Mouse (Mus musculus) thymus, adult 2 months (tissue): ENCODE data around the gene Ier5l. TPM values are rescaled to one million over a fixed set of nuclear protein-coding genes. Genes with fewer than 3 reads are reported as not detected.
A peak's percentile ranks its signal among the peaks of the same experiment; 100 is the strongest.

Experiments
- DNase-seq: peaks from one replicate; pipeline ENCODE4 v3.0.0; 2021
- H3K27ac ChIP-seq: fragments of 200-500 bp; 2 replicates; pipeline ENCODE4 v1.5.1; 2012; ENCODE audit warnings: low read length, control low read depth; ENCODE audit not compliant: control insufficient read depth, insufficient read depth
- H3K27me3 ChIP-seq: fragments of 200-500 bp; 2 replicates; pipeline ENCODE4 v1.6.1; 2012; ENCODE audit warnings: mild to moderate bottlenecking, low read length, moderate library complexity, mixed read lengths; ENCODE audit not compliant: control insufficient read depth, insufficient read depth
- H3K36me3 ChIP-seq: fragments of 200-500 bp; 2 replicates; pipeline ENCODE4 v1.6.1; 2012; ENCODE audit warnings: mild to moderate bottlenecking, low read length, moderate library complexity; ENCODE audit not compliant: control insufficient read depth, insufficient read depth
- H3K4me1 ChIP-seq: fragments of 200-500 bp; replicated peaks from 2 replicates; pipeline ENCODE4 v1.6.1; 2012; ENCODE audit warnings: low read length; ENCODE audit not compliant: control insufficient read depth, insufficient read depth
- H3K4me3 ChIP-seq: fragments of 200-500 bp; 2 replicates; pipeline ENCODE4 v1.5.1; 2012; ENCODE audit warnings: mild to moderate bottlenecking, low read length, control low read depth, moderate library complexity; ENCODE audit not compliant: control insufficient read depth, insufficient read depth
- CTCF ChIP-seq: fragments of 200-500 bp; IDR thresholded peaks from 2 replicates; pipeline ENCODE4 v1.5.1; 2012; ENCODE audit warnings: mild to moderate bottlenecking, control low read depth, low read length, moderate library complexity, borderline replicate concordance; ENCODE audit not compliant: control insufficient read depth, poor library complexity, insufficient read depth; ENCODE audit errors: extremely low read depth
- POLR2A ChIP-seq: fragments of 200-500 bp; IDR thresholded peaks from 2 replicates; pipeline ENCODE4 v1.6.1; 2012; ENCODE audit warnings: mild to moderate bottlenecking, low read length, control low read depth, moderate library complexity; ENCODE audit not compliant: control insufficient read depth, poor library complexity, insufficient read depth; ENCODE audit errors: extremely low read depth
- WGBS: fragments of 180-500 bp; shearing (Covaris S2); methylation state at CpG from one replicate; pipeline ENCODE4 v1.1.7; 2018; 5-methylcytosine and 5-hydroxymethylcytosine counted together
- polyA plus RNA-seq: library from polyadenylated mRNA; depleted of rRNA; stranded (reverse); fragments of >200 nt; gene quantifications from 2 replicates; pipeline ENCODE4 v1.2.3, GENCODE M21; 2012

The Ier5l gene
- polyA plus RNA-seq, 1 experiment, result 7.2 TPM

- no peaks in the 10 kb centered on the region for H3K27me3 ChIP-seq
- H3K4me1 ChIP-seq, result peaks cover 8% of the 10 kb centered on the region
- no peak overlapping the region for H3K27ac ChIP-seq
- H3K4me3 ChIP-seq, result peak overlapping the region; percentile 18
- TF ChIP-seq CTCF (no peak), POLR2A (no peak)
- H3K36me3 ChIP-seq, result no peaks in the 10 kb centered on the region
- 40% methylated on average over 22 of the region's 22 CpGs for WGBS
- DNase-seq, result peak; percentile 42
Observed at GRCm38 (mm10) chr2:30495909-30496861, 22.2 kb upstream of the Ier5l start.

- Histone ChIP-seq H3K4me3 (no peak overlapping the region), H3K27ac (no peak overlapping the region), H3K27me3 (no peaks in the 10 kb centered on the region), H3K36me3 (no peaks in the 10 kb centered on the region), H3K4me1 (peaks cover 8% of the 10 kb centered on the region)
- DNase-seq, result no peak
- 79% methylated on average over 8 of the region's 8 CpGs for WGBS
- TF ChIP-seq POLR2A (no peak), CTCF (no peak)
Observed at GRCm38 (mm10) chr2:30495000-30495908, 21.2 kb upstream of the Ier5l start.

- Histone ChIP-seq H3K4me3 (no peak overlapping the region), H3K27me3 (no peaks in the 10 kb centered on the region), H3K36me3 (no peaks in the 10 kb centered on the region), H3K4me1 (no peaks in the 10 kb centered on the region), H3K27ac (no peak overlapping the region)
- WGBS, result 82% methylated on average over 2 of the region's 2 CpGs
- DNase-seq, result no peak
- TF ChIP-seq CTCF (no peak), POLR2A (no peak)
Observed at GRCm38 (mm10) chr2:30490384-30490783, 16.4 kb upstream of the Ier5l start.

- H3K27ac ChIP-seq, result no peak overlapping the region
- DNase-seq, result no peak
- 20% methylated on average over 7 of the region's 7 CpGs for WGBS
Observed at GRCm38 (mm10) chr2:30487597-30487996, 13.6 kb upstream of the Ier5l start.

GRCm38 (mm10) chr2:30478526-30478925 lies 4.5 kb upstream of the Ier5l start:
- no peak for DNase-seq
- no peaks in the 10 kb centered on the region for H3K36me3 ChIP-seq
- H3K27me3 ChIP-seq, result peaks cover 9% of the 10 kb centered on the region; the same call in 1 of the 2 replicates
- TF ChIP-seq CTCF (no peak), POLR2A (no peak)
- H3K4me3 ChIP-seq, result no peak overlapping the region
- WGBS, result 78% methylated on average over 1 of the region's 1 CpGs
- H3K4me1 ChIP-seq, result peaks cover 10% of the 10 kb centered on the region
- H3K27ac ChIP-seq, result no peak overlapping the region

More at GRCm38 (mm10) chr2:30487597-30487996, 13.6 kb upstream of the Ier5l start:
- TF ChIP-seq POLR2A (no peak), CTCF (no peak)
- Histone ChIP-seq H3K4me3 (no peak overlapping the region), H3K36me3 (no peaks in the 10 kb centered on the region), H3K4me1 (no peaks in the 10 kb centered on the region), H3K27me3 (no peaks in the 10 kb centered on the region)

GRCm38 (mm10) chr2:30476241-30476640 lies 2.2 kb upstream of the Ier5l start:
- WGBS, result 82% methylated on average over 2 of the region's 2 CpGs
- Histone ChIP-seq H3K27ac (no peak overlapping the region), H3K27me3 (peaks cover 16% of the 10 kb centered on the region), H3K4me1 (peaks cover 24% of the 10 kb centered on the region), H3K36me3 (no peaks in the 10 kb centered on the region), H3K4me3 (no peak overlapping the region)
- TF ChIP-seq POLR2A (no peak), CTCF (no peak)
- no peak for DNase-seq

GRCm38 (mm10) chr2:30475457-30475856 lies 1.4 kb upstream of the Ier5l start:
- DNase-seq, result no peak
- peaks cover 16% of the 10 kb centered on the region for H3K27me3 ChIP-seq
- no peak for TF ChIP-seq CTCF
- no peak for TF ChIP-seq POLR2A
- WGBS, result 93% methylated on average over 7 of the region's 7 CpGs
- peaks cover 24% of the 10 kb centered on the region for H3K4me1 ChIP-seq
- H3K36me3 ChIP-seq, result no peaks in the 10 kb centered on the region
- no peak overlapping the region for H3K27ac ChIP-seq
- no peak overlapping the region for H3K4me3 ChIP-seq
